Mouse (Mus musculus): ENCODE results near the gene Etl4. TPM values are rescaled to one million over a fixed set of nuclear protein-coding genes. Genes with fewer than 3 reads are reported as not detected.

Gene Etl4
- polyA plus RNA-seq, 1 experiment, result 7.4 TPM

DNA sequence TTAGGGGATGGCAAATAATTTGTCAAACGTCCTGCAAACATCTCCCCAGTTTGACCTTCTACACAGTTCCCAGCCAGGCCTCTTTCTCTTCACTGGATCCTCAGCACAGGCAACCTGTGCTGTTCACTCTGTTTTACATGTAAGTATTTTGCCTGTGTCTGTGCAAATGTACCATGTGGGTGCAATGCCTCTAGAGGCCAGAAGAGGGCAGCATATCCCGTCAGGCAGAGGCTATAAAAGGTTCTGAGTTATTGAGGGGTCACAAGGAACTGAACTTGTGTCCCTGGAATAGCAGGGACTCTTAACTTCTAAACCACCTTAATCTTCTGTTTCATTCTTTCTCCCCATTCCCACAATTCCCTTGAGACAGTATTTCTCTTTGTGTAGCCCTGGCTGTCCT lies 582.5 kb downstream of the Etl4 start:
- Histone ChIP-seq H3K36me3 (ENCODE audit: control insufficient read depth, insufficient read depth) (no peaks in the 10 kb centered on the region), H3K79me2 (ENCODE audit: control insufficient read depth, insufficient read depth) (no peaks in the 10 kb centered on the region), H3K27me3 (ENCODE audit: control insufficient read depth, insufficient read depth, insufficient read length) (no peaks in the 10 kb centered on the region), H3K4me3 (no peak overlapping the region), H3ac (ENCODE audit: control insufficient read depth, insufficient read length) (no peak overlapping the region), H3K4me2 (ENCODE audit: low read depth) (no peak overlapping the region)
- TF ChIP-seq MAX (IDR thresholded peaks at IDR 0.05; ENCODE audit: low read depth), result no peak
- TF ChIP-seq POLR2A (IDR thresholded peaks at IDR 0.05; ENCODE audit: insufficient read length, low read depth), result no peak
- no peak for TF ChIP-seq TCF12 (IDR thresholded peaks at IDR 0.05; ENCODE audit: insufficient read depth, poor library complexity, severe bottlenecking)
- no peak for TF ChIP-seq USF1 (IDR thresholded peaks at IDR 0.05; ENCODE audit: low read depth)
- TF ChIP-seq CEBPB (IDR thresholded peaks at IDR 0.05; ENCODE audit: insufficient read depth, poor library complexity, severe bottlenecking), result no peak
- no peak for TF ChIP-seq SRF (IDR thresholded peaks at IDR 0.05; ENCODE audit: control insufficient read depth, insufficient read length, low read depth)
- TF ChIP-seq POLR2AphosphoS2 (IDR thresholded peaks at IDR 0.05; ENCODE audit: insufficient read length, low read depth), result no peak
- TF ChIP-seq REST (IDR thresholded peaks at IDR 0.05; ENCODE audit: insufficient read depth, insufficient read length), result no peak
- TF ChIP-seq E2F4 (IDR thresholded peaks at IDR 0.05; ENCODE audit: insufficient read depth), result no peak
- TF ChIP-seq TCF3 (IDR thresholded peaks at IDR 0.05; ENCODE audit: insufficient read length, low read depth), result no peak
- no peak for TF ChIP-seq MYOG (IDR thresholded peaks at IDR 0.05; ENCODE audit: control insufficient read depth in 1 of 3, insufficient read depth in 1 of 3, insufficient read length in 2 of 3, low read depth in 2 of 3)
- TF ChIP-seq MYOD1 (IDR thresholded peaks at IDR 0.05; ENCODE audit: control insufficient read depth in 1 of 3, insufficient read length in 2 of 3, low read depth in 2 of 3), result no peak

DNA sequence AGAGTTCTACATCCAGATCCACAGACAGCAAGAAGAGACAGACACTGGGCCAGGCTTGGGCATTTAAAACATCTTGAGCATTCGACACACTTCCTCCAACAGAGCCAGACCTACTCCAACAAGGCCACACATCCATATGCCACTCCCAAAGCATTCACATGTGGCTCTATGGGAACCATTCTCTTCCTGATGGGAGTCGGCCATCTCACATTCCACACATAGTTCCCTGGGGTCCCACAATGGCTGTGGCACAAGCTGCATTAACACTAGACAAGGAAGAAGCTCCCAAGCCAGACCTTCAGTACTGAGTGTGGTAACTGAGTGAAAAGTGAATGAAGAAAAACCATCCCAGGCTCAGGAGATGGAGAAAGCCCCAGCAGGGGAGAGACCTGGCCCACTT lies 584.2 kb downstream of the Etl4 start:
- Histone ChIP-seq H3ac (ENCODE audit: control insufficient read depth, insufficient read length) (no peak overlapping the region), H3K4me3 (no peak overlapping the region), H3K79me2 (ENCODE audit: control insufficient read depth, insufficient read depth) (no peaks in the 10 kb centered on the region), H3K27me3 (ENCODE audit: control insufficient read depth, insufficient read depth, insufficient read length) (no peaks in the 10 kb centered on the region), H3K36me3 (ENCODE audit: control insufficient read depth, insufficient read depth) (no peaks in the 10 kb centered on the region), H3K4me2 (ENCODE audit: low read depth) (no peak overlapping the region)
- TF ChIP-seq MYOD1 (IDR thresholded peaks at IDR 0.05; ENCODE audit: control insufficient read depth in 1 of 3, insufficient read length in 2 of 3, low read depth in 2 of 3) (no peak), TCF12 (IDR thresholded peaks at IDR 0.05; ENCODE audit: insufficient read depth, poor library complexity, severe bottlenecking) (no peak), POLR2AphosphoS2 (IDR thresholded peaks at IDR 0.05; ENCODE audit: insufficient read length, low read depth) (no peak), USF1 (IDR thresholded peaks at IDR 0.05; ENCODE audit: low read depth) (no peak), REST (IDR thresholded peaks at IDR 0.05; ENCODE audit: insufficient read depth, insufficient read length) (no peak), MYOG (IDR thresholded peaks at IDR 0.05; ENCODE audit: control insufficient read depth in 1 of 3, insufficient read depth in 1 of 3, insufficient read length in 2 of 3, low read depth in 2 of 3) (no peak), E2F4 (IDR thresholded peaks at IDR 0.05; ENCODE audit: insufficient read depth) (no peak), MAX (IDR thresholded peaks at IDR 0.05; ENCODE audit: low read depth) (no peak), SRF (IDR thresholded peaks at IDR 0.05; ENCODE audit: control insufficient read depth, insufficient read length, low read depth) (no peak), CEBPB (IDR thresholded peaks at IDR 0.05; ENCODE audit: insufficient read depth, poor library complexity, severe bottlenecking) (no peak), TCF3 (IDR thresholded peaks at IDR 0.05; ENCODE audit: insufficient read length, low read depth) (no peak), POLR2A (IDR thresholded peaks at IDR 0.05; ENCODE audit: insufficient read length, low read depth) (no peak)

DNA sequence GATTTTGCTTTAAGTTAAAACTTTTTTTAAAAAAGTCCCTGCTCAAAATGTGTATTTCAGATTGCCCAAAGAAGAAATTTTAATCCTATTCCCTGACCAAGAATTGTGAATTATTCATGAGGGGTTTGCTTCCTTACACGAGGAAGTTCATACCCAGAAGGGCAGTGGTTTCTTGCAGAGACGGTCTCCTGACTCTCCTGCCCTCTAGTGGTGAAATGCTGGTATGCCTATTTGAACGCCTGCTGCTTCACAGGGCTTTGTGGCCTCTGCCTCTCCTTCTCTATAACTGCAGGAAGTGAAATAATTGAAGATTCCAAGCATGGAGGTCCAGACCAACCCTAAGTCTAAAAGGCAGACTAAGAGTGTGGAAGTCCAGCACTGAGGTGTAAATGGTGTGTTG lies 585.1 kb downstream of the Etl4 start:
- no peaks in the 10 kb centered on the region for H3K79me2 ChIP-seq (ENCODE audit: control insufficient read depth, insufficient read depth)
- no peak overlapping the region for H3K4me3 ChIP-seq
- H3K4me2 ChIP-seq (ENCODE audit: low read depth), result no peak overlapping the region
- no peaks in the 10 kb centered on the region for H3K27me3 ChIP-seq (ENCODE audit: control insufficient read depth, insufficient read depth, insufficient read length)
- H3ac ChIP-seq (ENCODE audit: control insufficient read depth, insufficient read length), result no peak overlapping the region
- H3K36me3 ChIP-seq (ENCODE audit: control insufficient read depth, insufficient read depth), result no peaks in the 10 kb centered on the region
- no peak for TF ChIP-seq POLR2A (IDR thresholded peaks at IDR 0.05; ENCODE audit: insufficient read length, low read depth)

DNA sequence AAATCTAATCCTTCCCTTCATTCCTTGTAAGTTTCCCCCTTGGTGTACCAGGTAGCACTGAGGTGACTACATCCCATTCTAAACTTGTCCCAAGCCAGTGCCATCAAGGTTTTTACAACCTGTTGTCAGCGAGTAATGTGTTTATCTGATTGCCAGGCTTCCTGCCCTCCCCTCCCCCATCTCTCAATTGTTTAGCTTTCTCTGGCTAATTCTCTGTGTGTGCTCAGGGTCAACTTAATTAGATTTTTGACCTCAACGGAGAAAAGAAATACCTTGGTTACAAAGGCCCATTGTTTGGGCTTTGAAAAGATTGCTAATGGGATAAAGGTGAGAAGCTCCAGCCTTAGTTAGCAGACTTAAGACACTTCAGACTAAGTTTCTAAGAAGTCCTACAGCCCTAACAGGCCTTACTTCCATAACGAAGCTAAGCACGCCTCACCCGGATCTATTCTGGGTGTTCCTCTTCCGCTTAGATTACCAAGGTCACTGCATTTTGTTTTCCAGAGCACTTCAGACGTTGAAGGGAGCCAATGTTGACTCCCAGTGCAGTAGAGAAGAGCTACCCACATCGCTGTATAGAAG lies 586.7 kb downstream of the Etl4 start:
- Histone ChIP-seq H3K36me3 (ENCODE audit: control insufficient read depth, insufficient read depth) (no peaks in the 10 kb centered on the region), H3ac (ENCODE audit: control insufficient read depth, insufficient read length) (no peak overlapping the region), H3K27me3 (ENCODE audit: control insufficient read depth, insufficient read depth, insufficient read length) (no peaks in the 10 kb centered on the region), H3K79me2 (ENCODE audit: control insufficient read depth, insufficient read depth) (no peaks in the 10 kb centered on the region), H3K4me2 (ENCODE audit: low read depth) (no peak overlapping the region), H3K4me3 (no peak overlapping the region)
- TF ChIP-seq MYOG (IDR thresholded peaks at IDR 0.05; ENCODE audit: control insufficient read depth in 1 of 3, insufficient read depth in 1 of 3, insufficient read length in 2 of 3, low read depth in 2 of 3), result no peak
- no peak for TF ChIP-seq MYOD1 (IDR thresholded peaks at IDR 0.05; ENCODE audit: control insufficient read depth in 1 of 3, insufficient read length in 2 of 3, low read depth in 2 of 3)
- TF ChIP-seq POLR2A (IDR thresholded peaks at IDR 0.05; ENCODE audit: insufficient read length, low read depth), result no peak
- TF ChIP-seq TCF12 (IDR thresholded peaks at IDR 0.05; ENCODE audit: insufficient read depth, poor library complexity, severe bottlenecking), result no peak
- no peak for TF ChIP-seq SRF (IDR thresholded peaks at IDR 0.05; ENCODE audit: control insufficient read depth, insufficient read length, low read depth)
- TF ChIP-seq REST (IDR thresholded peaks at IDR 0.05; ENCODE audit: insufficient read depth, insufficient read length), result no peak
- no peak for TF ChIP-seq E2F4 (IDR thresholded peaks at IDR 0.05; ENCODE audit: insufficient read depth)
- no peak for TF ChIP-seq TCF3 (IDR thresholded peaks at IDR 0.05; ENCODE audit: insufficient read length, low read depth)
- TF ChIP-seq CEBPB (IDR thresholded peaks at IDR 0.05; ENCODE audit: insufficient read depth, poor library complexity, severe bottlenecking), result no peak
- TF ChIP-seq MAX (IDR thresholded peaks at IDR 0.05; ENCODE audit: low read depth), result no peak
- TF ChIP-seq USF1 (IDR thresholded peaks at IDR 0.05; ENCODE audit: low read depth), result no peak
- TF ChIP-seq POLR2AphosphoS2 (IDR thresholded peaks at IDR 0.05; ENCODE audit: insufficient read length, low read depth), result no peak

Data from myocyte (in vitro differentiated cells).